Mouse (Mus musculus) brown adipose tissue, adult 24 weeks (tissue): ENCODE results near the gene Olfr544. TPM values are rescaled to one million over a fixed set of nuclear protein-coding genes. Genes with fewer than 3 reads are reported as not detected.
"Not testable (repeated sequence)": the region's sequence is repeated elsewhere in the genome, so short reads cannot be mapped to it uniquely, and the experiment has no call there.

Experiments
- H3K27ac ChIP-seq: fragments of 200-500 bp; replicated peaks from 2 replicates; pipeline ENCODE4 v1.5.1; 2012; ENCODE audit warnings: low read depth, mild to moderate bottlenecking, low read length
- H3K4me1 ChIP-seq: fragments of 200-500 bp; 2 replicates; pipeline ENCODE4 v1.6.1; 2012; ENCODE audit warnings: low read length, mixed read lengths; ENCODE audit not compliant: control insufficient read depth, insufficient read depth, insufficient read length
- H3K4me3 ChIP-seq: fragments of 200-500 bp; 2 replicates; pipeline ENCODE4 v1.5.1; 2012; ENCODE audit warnings: low read depth, mild to moderate bottlenecking, low read length, moderate library complexity; ENCODE audit not compliant: insufficient read depth
- polyA plus RNA-seq: library from polyadenylated mRNA; stranded (reverse); fragments of >200 nt; gene quantifications from 2 replicates; pipeline ENCODE4 v1.2.4, GENCODE M21; 2012; ENCODE audit not compliant: missing spikeins, insufficient read depth, insufficient read length

Gene Olfr544
- polyA plus RNA-seq, 1 experiment: not detected

- not testable (repeated sequence) for H3K4me3 ChIP-seq, H3K27ac ChIP-seq, H3K4me1 ChIP-seq
These were observed 3.3 kb downstream of the Olfr544 start for GRCm38 (mm10) chr7:102484766-102485165.

- Histone ChIP-seq H3K4me1 (peaks cover 7% of the 10 kb centered on the region), H3K4me3 (no peak overlapping the region), H3K27ac (no peak overlapping the region)
These were observed 4.4 kb downstream of the Olfr544 start for GRCm38 (mm10) chr7:102483665-102484064.

- Histone ChIP-seq H3K27ac (no peak within 1 kb of the TSS), H3K4me3 (no peak within 1 kb of the TSS)
These were observed 6.5 kb downstream of the Olfr544 start, which contains the start of gene Olfr543 for GRCm38 (mm10) chr7:102481579-102481978. Olfr543 (minus strand) TSS chr7:102481679.

DNA sequence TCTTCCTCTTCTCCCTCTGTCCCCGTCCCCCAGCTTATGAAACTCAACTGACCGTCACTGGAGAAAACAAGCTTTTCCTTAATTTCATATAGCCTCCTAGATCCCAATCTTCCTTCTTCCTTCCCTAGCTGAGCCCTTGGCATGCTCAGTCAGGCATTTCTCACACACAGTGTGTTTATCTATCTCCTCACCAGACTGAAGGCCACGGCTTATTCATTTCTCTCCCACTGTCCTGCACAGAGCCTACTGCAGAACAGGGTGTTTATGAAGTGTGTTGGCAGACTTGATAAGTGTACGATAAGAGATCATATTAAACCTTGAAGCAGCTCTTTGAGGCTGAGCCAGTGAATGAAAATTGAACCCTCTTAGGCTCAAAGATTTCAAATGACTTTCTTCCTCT lies 7.3 kb downstream of the Olfr544 start:
- Histone ChIP-seq H3K27ac (no peak overlapping the region), H3K4me3 (no peak overlapping the region), H3K4me1 (peaks cover 4% of the 10 kb centered on the region)

More at GRCm38 (mm10) chr7:102481579-102481978, 6.5 kb downstream of the Olfr544 start, which contains the start of gene Olfr543:
- H3K4me1 ChIP-seq: peaks cover 4% of the 10 kb centered on the region

DNA sequence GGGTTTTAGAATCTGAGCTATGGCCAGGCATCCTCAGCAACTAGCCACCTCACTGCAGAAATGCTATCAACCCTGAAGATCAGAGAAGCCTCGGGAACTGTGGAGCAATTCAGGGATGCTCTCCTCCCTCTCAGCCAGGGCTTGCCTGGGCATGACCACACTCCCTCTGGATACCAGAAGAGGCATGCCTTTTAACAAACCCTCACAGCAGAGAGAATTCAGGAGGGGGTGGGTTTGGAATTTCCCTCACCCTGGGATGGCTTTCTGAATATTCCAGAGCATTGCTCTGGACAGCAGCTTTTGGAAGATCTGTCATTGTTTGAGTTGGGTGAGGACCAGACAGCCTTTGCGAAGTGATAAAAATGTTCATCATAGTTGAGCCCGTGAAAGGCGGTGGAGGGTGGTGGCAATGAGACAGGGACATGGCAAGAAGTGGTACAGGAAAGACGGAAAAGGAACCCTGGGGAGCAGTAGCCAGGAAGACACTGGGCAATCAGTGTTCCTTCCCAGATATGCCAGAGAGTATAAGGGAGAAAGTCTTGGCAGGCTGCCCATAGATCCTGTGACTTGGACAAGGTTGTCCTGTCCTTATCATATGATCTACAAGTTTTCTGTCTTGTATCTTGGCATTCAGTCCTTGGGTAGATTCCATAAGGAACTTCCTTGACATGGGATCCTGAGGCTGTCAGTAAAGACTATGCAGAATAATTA lies 8.6 kb downstream of the Olfr544 start:
- Histone ChIP-seq H3K4me1 (peaks cover 4% of the 10 kb centered on the region), H3K4me3 (no peak overlapping the region), H3K27ac (no peak overlapping the region)

DNA sequence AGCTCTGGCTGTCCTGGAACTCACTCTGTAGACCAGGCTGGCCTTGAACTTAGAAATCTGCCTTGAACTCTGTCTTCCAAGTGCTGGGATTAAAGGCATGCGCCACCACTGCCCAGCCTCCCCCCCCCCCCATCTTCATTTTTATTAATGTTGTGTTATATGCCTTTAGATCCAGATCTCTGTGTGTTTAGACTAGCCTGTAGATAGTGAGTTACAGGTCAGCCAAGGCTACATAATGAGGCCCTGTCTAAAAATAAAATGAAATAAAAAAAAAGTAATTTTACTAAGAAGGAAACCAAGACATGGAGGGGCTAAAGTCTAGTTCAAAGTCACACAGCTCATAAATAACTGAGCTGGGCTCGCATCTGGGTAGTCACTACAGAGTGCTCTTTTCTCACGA lies 9.2 kb downstream of the Olfr544 start:
- peaks cover 4% of the 10 kb centered on the region for H3K4me1 ChIP-seq
- no peak overlapping the region for H3K4me3 ChIP-seq
- no peak overlapping the region for H3K27ac ChIP-seq

DNA sequence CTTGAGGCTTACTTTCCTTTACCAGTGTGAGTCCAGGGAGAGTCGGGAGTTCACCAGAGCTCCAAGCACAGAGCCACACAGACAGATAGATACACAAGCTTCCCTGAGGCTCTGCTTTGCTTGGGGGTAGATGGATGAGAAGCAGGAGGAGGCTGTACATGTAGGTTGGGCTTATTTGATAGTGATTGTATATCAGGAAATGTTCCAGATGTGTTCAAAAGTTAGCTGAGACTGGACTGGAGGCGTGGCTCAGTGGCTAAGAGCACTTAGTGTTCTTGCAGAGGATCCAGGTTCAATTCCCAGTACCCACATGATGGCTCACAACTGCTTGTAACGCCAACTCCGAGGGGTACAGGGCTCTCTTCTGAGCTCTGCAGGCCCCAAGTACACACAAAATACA lies 9.7 kb downstream of the Olfr544 start:
- Histone ChIP-seq H3K4me1 (peaks cover 4% of the 10 kb centered on the region), H3K27ac (no peak overlapping the region), H3K4me3 (no peak overlapping the region)

GRCm38 (mm10) chr7:102477377-102477776 lies 10.7 kb downstream of the Olfr544 start:
- Histone ChIP-seq H3K4me3 (no peak overlapping the region), H3K27ac (no peak overlapping the region), H3K4me1 (peaks cover 4% of the 10 kb centered on the region)

- Histone ChIP-seq H3K4me3 (no peak overlapping the region), H3K27ac (no peak overlapping the region), H3K4me1 (peaks cover 4% of the 10 kb centered on the region)
These were observed 11.5 kb downstream of the Olfr544 start for GRCm38 (mm10) chr7:102476601-102477000.

DNA sequence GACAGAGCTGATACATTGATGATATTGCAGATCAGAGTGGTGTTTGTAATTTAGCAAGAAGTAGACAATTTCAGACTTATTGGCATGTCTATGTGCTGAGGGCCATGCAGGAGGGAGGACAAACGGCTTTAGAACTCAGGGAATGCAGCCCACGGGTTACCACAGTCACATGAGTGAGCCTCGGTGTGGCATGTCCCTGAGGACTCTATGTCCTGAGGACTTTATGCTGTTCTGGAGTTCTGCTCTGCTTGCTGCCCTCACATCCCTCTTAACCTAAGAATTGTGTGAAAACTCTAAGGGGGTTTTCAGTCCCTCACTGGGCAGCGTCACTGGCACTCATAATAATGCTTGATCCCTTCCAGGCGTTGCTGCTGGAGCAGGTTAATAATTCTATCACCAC lies 15.4 kb downstream of the Olfr544 start:
- Histone ChIP-seq H3K4me3 (no peak overlapping the region), H3K4me1 (no peaks in the 10 kb centered on the region), H3K27ac (no peak overlapping the region)

GRCm38 (mm10) chr7:102467566-102467965 lies 20.5 kb downstream of the Olfr544 start:
- Histone ChIP-seq H3K4me1 (no peaks in the 10 kb centered on the region), H3K27ac (no peak overlapping the region), H3K4me3 (no peak overlapping the region)

DNA sequence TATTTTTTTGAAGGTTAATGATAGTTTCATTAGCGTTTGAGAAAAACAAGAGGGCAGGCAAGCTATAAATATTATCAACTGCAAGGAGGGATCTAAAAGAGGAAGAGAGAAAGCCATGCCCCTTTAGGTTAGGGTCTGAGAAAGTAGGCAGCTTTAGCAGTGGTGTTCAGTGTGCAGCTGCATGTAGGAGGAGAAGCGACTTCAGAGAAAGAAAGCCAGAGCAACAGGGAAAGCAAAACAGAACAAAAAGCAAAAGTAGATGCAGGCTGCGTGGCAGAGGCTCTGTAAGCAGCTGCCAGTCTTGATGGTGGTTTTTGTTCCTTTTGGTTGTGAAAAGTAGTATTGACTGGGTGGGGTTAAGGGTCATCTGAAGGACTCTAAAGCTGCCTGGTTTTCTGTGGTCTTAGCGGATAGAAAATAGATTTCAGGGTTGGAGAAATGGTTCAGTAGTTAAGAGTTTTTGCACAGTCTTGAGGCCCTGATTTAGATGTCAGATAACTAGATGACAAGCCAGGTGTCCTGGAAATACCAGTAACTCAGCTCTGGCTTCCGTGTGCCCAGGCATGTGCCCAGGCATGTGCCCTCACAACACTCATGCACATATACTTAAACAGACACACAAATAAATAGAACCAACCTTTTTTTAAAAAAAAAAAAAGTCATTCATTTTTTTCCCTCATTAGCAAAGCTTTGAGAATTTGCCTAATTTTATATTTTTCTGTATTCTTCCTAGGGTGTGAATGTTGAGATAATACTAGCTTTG lies 29.3 kb downstream of the Olfr544 start:
- Histone ChIP-seq H3K4me3 (no peak overlapping the region), H3K4me1 (no peaks in the 10 kb centered on the region), H3K27ac (no peak overlapping the region)

DNA sequence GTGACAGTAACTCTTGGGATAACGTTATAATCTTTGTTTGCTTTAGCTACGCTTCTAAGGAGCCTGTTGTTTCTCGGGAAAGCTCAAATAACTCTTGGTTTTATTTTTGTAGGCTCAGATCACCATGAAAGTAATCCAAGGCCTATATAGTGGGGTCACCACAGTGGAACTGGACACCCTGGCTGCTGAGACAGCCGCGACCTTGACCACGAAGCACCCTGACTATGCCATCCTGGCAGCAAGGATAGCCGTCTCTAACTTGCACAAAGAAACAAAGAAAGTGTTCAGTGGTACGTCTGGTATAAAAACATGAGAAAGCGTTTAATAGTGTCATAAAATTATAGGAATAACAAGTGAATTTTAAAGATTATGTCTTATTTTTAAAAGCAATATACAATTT lies 41.7 kb downstream of the Olfr544 start:
- no peak overlapping the region for H3K27ac ChIP-seq
- H3K4me3 ChIP-seq: no peak overlapping the region
- H3K4me1 ChIP-seq: no peaks in the 10 kb centered on the region

DNA sequence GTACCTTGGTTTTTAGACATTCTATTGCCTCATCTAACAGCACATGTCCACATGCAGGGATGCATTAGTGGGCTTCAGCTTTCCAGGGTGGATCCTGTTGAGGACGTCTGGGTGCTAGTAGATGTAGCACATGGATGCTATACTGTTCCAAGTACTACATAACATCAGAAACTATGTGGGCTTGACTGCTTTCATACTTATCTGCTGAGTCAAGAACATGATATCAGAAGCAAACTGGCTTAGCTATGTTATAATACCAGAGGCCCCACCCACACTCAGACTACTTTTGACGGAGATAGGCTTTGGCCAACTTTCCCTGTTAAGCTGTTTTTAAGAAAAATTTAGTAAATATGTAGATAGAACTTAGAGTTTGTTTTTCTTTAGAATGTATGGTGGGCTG lies 43.8 kb downstream of the Olfr544 start:
- Histone ChIP-seq H3K27ac (no peak overlapping the region), H3K4me3 (no peak overlapping the region), H3K4me1 (no peaks in the 10 kb centered on the region)

- no peak overlapping the region for H3K27ac ChIP-seq
- no peaks in the 10 kb centered on the region for H3K4me1 ChIP-seq
- peak overlapping the region; percentile 82 for H3K4me3 ChIP-seq
These were observed 45.7 kb downstream of the Olfr544 start for GRCm38 (mm10) chr7:102442432-102442831.
